Mouse (Mus musculus): Measurements from ENCODE around the gene Tcea3.

The Tcea3 gene

GRCm38 (mm10) chr4:136282621-136283480, 35.3 kb downstream of the Tcea3 start:
- peak; percentile 35 for DNase-seq

GRCm38 (mm10) chr4:136283783-136284182, 36.3 kb downstream of the Tcea3 start:
- no peak for DNase-seq

DNA sequence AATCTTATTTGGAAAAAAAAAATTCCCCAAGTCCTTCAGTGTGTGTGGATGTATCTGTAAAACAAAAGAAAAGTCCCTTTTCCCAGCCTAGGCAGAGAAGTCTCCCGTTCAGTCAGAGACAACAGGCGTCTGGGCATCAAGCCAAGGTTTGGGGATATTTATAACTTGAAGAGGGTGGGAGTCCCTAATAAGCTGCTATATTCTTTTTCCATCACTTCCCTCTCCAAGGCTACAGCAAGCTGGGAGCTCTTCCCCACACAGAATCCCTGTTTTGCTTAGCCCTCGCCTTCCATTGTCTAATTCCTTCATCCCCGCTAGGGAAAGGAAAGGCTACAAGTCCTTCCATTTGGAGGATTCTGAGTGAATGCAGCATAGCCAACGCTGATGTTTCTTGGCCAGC, 36.9 kb downstream of the Tcea3 start, which contains the start of gene Zfp46:
Gene Zfp46 (plus strand): TSS at position 229 of the 400 bp plus-strand sequence.
- DNase-seq = peak; percentile 92

DNA sequence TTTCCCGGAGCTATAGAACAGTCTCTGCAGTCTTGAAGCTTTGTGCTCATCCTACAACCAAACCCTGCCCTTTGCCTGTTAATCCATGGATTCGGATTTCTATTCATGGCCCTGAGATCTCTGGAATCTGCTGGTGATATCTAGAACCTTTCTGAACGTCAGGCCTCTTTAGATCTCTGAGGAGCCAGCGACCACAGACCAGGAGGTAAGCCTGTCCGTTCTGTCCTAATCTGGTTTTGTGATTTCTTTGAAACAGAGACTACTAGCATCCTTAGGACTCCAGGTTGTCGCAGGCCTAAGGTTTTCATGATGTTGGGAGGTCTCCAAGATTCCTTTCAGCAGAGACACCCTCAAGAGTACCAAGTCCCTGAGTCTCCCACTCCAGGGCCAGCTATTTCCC, 37.4 kb downstream of the Tcea3 start:
- no peak for DNase-seq

DNA sequence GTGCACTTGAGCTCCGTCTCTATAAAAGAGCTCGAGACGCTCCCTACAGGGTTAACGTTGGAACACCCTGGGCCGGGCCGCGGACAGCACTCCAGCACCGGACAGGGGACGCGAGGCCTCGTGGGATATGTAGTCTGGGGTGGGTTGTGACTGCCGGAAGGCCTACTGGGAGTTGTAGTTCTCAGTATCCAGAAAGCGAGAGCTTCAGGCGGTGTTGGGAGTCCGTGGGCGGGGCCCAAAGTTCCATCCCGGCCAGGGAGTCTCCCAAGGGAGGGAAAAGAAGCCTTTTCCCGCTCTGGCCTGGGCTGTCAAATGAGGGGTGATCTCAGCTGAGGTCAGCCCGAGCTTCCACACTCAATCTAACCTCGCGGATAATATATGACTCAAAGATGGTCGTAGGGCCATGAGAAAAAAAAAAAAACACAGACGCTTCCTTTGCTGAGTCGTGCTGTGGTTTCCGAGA, 37.9 kb downstream of the Tcea3 start:
- DNase-seq = peak; percentile 92

DNA sequence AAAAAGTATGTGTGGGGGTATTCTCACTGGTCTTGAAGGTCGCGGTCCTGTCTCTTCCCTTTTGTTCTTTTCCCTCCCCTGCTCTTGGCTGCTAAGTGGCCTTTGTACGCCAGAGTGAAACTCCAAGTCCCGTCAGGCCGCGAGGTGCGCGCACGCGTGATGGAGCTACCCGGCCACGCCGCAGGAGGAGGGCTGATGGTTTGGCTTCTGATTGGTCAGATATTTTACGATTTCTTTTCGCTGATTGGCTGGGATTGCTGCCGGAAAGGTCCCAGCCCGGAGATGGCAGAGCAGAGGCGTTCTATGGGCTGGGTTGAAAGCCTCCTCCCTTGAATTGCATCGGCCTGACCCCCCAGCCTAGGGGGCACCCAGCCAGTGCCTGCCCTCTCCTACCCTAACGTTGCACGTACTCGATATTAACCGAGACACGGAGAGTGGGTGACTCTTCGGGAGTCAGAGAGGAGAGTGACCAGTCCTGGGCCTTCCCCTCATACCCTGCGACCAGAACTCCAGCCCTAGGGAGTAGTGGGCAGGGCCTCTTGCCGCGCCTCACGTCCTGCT, 38.4 kb downstream of the Tcea3 start:
- peak; percentile 96 for DNase-seq

DNA sequence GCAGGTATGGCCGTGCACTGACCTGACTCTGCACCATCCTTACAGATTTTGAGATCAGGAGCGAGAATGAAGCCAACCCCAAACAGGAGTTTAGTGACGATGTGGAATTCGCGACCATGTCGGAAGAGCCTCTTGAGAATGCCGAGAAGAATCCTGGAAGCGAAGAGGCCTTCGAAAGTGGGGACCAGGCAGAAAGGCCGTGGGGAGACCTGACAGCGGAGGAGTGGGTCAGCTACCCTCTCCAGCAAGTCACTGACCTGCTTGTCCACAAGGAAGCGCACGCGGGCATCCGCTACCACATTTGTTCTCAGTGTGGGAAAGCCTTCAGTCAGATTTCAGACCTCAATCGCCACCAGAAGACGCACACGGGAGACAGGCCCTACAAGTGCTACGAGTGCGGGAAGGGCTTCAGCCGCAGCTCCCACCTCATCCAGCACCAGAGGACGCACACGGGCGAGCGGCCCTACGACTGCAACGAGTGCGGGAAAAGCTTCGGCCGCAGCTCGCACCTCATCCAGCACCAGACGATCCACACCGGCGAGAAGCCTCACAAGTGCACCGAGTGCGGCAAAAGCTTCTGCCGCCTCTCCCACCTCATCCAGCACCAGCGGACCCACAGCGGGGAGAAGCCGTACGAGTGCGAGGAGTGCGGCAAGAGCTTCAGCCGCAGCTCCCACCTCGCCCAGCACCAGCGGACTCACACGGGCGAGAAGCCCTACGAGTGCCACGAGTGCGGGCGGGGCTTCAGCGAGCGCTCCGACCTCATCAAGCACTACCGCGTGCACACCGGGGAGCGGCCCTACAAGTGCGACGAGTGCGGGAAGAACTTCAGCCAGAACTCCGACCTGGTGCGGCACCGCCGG, 42.6 kb downstream of the Tcea3 start:
- no peak for DNase-seq

DNA sequence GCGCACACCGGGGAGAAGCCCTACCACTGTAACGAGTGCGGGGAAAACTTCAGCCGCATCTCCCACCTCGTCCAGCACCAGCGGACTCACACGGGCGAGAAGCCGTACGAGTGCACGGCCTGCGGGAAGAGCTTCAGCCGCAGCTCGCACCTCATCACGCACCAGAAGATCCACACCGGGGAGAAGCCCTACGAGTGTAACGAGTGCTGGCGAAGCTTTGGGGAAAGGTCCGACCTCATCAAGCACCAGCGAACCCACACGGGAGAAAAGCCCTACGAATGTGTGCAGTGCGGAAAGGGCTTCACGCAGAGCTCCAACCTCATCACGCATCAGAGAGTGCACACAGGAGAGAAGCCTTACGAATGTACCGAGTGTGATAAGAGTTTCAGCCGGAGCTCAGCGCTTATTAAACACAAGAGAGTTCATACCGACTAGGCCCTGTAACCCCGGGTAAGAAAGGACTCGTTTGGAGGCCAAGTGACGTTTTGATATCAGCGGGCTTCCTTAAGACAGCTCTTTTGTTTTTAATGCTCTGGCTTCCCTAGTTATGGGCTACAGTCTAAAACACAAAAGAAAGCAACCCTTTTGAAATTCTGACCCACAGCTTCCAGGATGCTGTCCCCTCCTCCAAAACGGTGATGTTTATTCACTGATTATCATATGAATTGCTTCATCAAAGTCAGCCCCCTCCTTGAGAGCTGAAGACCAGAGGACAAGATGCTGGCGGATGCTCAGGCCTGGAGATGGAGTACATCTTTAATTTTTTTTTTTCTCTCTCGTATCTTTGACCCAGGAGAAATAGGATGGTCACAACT, 43.5 kb downstream of the Tcea3 start:
- no peak for DNase-seq

GRCm38 (mm10) chr4:136291692-136292091, 44.2 kb downstream of the Tcea3 start:
- no peak for DNase-seq

DNA sequence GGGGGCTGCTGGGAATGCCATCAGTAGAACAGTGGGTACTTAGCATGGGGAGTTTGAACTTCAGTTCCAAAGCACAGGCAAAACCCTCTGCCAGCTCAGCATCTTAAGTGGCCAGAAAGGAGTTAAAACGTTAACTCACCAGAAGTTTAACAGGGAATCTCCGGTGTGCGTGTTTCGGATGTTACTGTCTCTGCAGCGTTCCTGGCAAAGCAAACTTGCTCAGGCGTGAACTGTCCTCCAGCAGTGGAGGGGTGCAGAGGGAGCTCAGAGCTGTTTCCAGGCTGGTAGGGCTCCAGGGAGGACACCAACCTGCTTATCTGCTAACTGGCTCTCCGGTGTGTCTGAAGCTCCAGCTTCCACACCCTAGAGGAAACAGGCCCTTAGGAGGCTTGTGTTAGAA, 48.4 kb downstream of the Tcea3 start:
- no peak for DNase-seq

- no peak for DNase-seq
Observed at GRCm38 (mm10) chr4:136302462-136302861, 54.9 kb downstream of the Tcea3 start.

DNA sequence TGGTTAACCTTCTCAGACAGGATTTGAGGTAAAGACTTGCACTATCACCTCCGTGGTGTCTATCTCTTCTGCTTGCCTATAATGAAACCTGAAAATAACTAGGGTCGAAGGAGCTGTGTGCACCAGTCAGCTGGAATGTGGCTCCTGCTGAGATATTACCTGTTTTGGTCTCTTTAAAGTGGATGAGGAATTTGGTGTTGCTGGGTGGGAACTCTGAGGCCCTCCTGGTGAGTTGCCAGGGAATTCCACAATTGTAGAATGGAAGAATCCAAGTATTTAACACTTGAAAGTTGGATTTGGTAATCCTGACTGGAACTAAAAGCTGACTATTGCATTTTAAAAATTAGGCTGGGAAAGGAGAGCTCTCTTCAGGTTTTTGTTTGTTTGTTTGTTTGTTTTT, 56.7 kb downstream of the Tcea3 start:
- peak; percentile 50 for DNase-seq

DNA sequence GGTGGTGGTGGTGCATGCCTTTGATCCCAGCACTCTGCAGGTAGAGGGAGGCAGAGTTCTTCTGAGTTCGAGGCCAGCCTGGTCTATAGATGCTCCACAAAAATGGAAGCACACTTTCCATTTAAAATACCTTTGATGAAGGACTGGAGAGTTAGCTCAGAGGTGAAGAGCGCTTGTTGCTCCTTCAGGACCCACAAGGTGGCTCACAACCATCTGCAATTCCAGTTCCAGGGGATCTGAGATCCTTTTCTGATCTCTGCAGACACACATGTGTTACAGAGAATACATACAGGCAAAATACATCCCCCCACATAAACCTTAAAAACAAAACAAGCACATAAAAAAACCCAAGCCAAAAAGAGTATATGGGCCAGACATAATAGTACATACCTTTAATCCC, 60.8 kb downstream of the Tcea3 start:
- DNase-seq = no peak

- peak; percentile 51 for DNase-seq
Observed at GRCm38 (mm10) chr4:136309780-136310179, 62.3 kb downstream of the Tcea3 start.

- DNase-seq = peak; percentile 100
Observed at GRCm38 (mm10) chr4:136310229-136311041, 62.9 kb downstream of the Tcea3 start, which contains the start of gene Hnrnpr. Gene Hnrnpr, plus strand, starts transcription at chr4:136310942.

DNA sequence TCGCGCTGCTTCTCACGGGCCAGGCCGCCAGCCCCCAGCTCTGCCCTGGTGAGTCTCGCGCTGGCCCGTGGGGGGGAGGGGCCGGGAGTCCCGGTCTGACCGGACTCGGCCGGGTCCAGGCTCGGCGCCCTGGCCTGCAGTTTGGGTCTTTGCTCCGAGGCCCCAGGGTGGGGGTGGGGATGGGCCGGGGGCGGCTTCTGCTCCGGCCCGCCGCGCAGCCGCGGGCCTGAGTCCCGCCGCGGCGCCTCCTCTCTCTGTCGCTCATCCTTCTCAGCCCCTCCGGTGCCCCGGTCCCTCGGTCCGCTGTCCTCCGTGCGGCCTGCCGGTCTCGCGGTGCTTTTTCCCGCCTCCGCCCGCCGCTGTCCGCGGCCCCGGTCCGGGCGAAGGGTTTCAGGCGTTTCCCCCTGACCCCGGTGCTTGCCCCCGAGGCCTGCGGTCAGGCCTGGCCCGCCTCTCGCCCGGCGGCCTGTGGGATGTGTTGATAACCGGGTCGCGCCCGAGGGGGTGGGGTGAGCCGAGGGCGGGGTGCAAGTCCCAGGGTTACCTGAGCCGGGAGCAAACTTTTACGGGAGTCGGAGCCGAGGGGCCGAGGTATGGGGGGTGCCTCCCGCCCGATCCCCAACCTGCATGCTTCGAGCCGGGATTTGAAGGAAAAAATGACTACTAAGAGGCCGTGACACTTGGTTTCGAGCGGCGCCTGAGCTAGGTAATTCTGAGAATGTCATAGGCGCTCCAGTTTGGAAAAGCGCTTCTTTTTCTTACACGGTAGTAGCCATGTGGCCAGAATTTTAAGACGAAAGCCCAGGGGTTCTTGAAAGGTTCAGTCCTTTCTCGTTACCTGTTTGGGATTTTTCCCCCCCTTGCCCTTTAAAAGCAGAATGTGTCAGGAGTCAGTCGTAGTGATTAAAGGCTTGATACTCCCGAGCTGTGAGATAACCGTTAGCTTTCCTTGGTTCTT, 63.8 kb downstream of the Tcea3 start:
- DNase-seq = peak; percentile 58

GRCm38 (mm10) chr4:136312616-136313015, 65.1 kb downstream of the Tcea3 start:
- DNase-seq = no peak

DNA sequence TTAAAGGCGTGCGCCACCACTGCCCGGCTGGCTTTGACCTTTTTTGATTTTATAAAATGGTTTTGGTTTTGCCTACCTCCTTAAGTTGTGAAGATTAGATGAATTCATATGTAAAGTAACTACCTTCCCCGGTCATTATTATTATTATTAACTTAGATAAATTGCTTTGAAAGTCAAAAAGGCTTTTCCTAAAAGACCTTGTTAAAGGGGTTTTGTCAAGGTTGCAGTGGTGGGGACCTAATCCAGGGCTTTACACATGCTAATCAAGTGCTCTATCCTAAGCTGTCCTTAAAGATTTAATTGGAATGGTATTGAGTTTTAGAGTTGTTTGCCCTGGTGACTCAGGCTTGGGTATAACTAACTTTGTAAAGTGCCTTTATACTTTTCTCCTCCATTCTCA, 70.1 kb downstream of the Tcea3 start:
- DNase-seq = no peak

DNA sequence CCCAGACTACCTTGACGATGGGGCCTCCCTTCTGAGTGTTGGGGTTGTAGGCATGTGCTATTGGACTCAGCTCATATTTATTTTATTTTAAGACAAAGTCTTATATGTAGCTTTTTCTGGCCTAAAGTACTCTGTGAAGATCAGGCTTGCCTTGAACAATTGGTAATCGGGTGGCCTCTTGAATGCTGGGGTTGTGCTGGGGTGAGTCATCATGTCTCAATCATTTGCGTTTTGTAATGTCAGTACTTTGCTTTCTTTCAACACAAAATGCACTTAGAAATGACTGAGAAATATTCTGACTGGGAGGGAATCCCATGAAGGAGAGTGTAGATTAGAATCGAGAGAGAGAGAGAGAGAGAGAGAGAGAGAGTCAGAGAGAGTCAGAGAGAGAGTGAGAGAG, 72.5 kb downstream of the Tcea3 start:
- no peak for DNase-seq

DNA sequence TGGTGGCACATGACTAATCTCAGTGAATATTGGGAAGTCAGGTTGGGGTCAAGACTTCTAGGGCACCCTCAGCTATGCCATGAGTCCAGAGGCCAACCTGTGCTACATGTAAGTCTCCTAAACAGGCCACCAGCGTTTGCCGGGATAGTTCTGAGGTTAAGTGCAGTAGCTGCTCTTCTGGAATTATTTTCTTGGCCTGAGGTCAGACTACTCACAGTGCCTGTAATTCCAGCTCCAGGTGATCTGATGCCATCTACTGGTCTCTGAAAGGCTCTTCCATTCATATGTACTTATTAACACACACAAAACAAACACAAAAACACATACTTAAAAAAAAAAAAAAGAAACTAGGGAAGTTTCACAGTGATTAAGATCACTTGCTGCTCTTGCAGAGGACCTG, 76.7 kb downstream of the Tcea3 start:
- DNase-seq = peak; percentile 34
